Mouse (Mus musculus): ENCODE measurements around the gene Car4. TPM values are rescaled to one million over a fixed set of nuclear protein-coding genes. Genes with fewer than 3 reads are reported as not detected.

Gene Car4
- 26.3 and 58.9 TPM in 2 replicates for polyA plus RNA-seq (2012; ENCODE audit: insufficient read depth, insufficient read length, missing spikeins)

DNA sequence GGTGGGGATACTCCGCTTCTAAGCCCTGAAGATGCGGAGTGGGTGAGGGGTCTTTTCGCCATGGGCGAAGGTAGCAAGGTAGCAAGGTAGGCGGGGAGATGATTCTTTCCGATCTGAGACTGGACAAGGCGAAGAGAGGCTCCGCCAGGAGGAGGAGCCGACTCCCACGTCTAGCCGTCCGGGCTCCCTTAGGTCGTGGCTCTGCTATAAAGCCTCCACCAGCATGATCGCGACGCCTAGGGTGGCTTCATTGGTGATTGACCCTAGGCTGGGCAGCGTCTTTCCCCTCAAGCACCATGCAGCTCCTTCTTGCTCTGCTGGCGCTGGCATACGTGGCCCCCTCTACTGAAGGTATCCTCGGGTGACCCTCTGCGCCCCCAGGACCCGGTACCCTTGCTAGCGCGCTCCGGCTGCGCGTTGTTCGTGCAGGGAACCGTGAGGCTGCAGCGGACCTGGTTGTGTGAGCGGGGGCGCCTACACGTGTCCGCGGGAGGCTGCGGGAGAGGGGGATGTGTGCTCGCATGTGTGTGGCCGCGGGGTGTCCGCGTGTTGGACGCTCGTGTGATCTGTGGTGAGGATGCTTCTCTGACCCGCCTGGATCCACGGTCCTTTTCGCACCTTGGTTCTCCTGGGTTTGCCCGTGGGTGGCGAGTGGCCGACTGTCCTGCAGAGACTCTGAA lies at the start of gene Car4:
Gene Car4 (plus strand): TSS at position 196 of the 680 bp plus-strand sequence.
- H3K4me1 ChIP-seq (ENCODE audit: control insufficient read depth, insufficient read depth, insufficient read length, low read length): peaks cover 2% of the 10 kb centered on the region; the same call in 1 of the 2 replicates
- H3K27ac ChIP-seq (replicated peaks; ENCODE audit: low read depth, low read length): peak within 1 kb of the TSS; percentile 70
- H3K4me3 ChIP-seq (ENCODE audit: insufficient read depth, low read depth, low read length): peak within 1 kb of the TSS; percentile 80

- Histone ChIP-seq H3K4me1 (ENCODE audit: control insufficient read depth, insufficient read depth, insufficient read length, low read length) (no peaks in the 10 kb centered on the region), H3K4me3 (ENCODE audit: insufficient read depth, low read depth, low read length) (no peak overlapping the region)
Observed at GRCm38 (mm10) chr11:84908480-84908879, 49.1 kb upstream of the Car4 start.

GRCm38 (mm10) chr11:84910411-84910810 lies 47.2 kb upstream of the Car4 start:
- no peak overlapping the region for H3K4me3 ChIP-seq (ENCODE audit: insufficient read depth, low read depth, low read length)
- H3K27ac ChIP-seq (replicated peaks; ENCODE audit: low read depth, low read length): no peak overlapping the region
- peaks cover 2% of the 10 kb centered on the region; the same call in 1 of the 2 replicates for H3K4me1 ChIP-seq (ENCODE audit: control insufficient read depth, insufficient read depth, insufficient read length, low read length)

More at GRCm38 (mm10) chr11:84908480-84908879, 49.1 kb upstream of the Car4 start:
- H3K27ac ChIP-seq (replicated peaks; ENCODE audit: low read depth, low read length): no peak overlapping the region

DNA sequence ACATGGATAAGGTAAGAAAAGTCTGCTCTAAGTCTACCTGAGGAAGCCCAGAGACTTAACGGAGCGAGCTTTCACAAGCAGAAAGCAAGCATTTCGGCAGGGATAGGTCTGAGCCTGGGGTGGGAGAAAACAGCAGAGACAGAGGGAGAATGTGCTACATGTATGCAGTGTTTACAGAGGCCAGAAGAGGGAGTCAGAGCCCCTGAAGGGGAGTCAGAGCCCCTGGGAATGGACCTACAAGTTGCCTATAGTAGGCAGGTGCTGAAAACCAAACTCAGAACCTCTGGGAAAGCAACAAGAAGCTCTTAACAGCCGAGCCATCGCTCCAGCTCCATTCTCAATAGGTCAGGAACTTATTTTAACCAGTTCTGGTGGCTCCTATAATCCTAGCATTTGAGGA lies 42.9 kb upstream of the Car4 start:
- Histone ChIP-seq H3K4me3 (ENCODE audit: insufficient read depth, low read depth, low read length) (no peak overlapping the region), H3K4me1 (ENCODE audit: control insufficient read depth, insufficient read depth, insufficient read length, low read length) (peaks cover 2% of the 10 kb centered on the region; the same call in 1 of the 2 replicates), H3K27ac (replicated peaks; ENCODE audit: low read depth, low read length) (no peak overlapping the region)

GRCm38 (mm10) chr11:84916053-84916702 lies 41.4 kb upstream of the Car4 start, which contains the start of gene Znhit3:
Znhit3 (minus strand) TSS chr11:84916366.
- H3K4me1 ChIP-seq (ENCODE audit: control insufficient read depth, insufficient read depth, insufficient read length, low read length): peaks cover 2% of the 10 kb centered on the region; the same call in 1 of the 2 replicates
- peak within 1 kb of the TSS; percentile 96 for H3K4me3 ChIP-seq (ENCODE audit: insufficient read depth, low read depth, low read length)
- no peak within 1 kb of the TSS for H3K27ac ChIP-seq (replicated peaks; ENCODE audit: low read depth, low read length)

DNA sequence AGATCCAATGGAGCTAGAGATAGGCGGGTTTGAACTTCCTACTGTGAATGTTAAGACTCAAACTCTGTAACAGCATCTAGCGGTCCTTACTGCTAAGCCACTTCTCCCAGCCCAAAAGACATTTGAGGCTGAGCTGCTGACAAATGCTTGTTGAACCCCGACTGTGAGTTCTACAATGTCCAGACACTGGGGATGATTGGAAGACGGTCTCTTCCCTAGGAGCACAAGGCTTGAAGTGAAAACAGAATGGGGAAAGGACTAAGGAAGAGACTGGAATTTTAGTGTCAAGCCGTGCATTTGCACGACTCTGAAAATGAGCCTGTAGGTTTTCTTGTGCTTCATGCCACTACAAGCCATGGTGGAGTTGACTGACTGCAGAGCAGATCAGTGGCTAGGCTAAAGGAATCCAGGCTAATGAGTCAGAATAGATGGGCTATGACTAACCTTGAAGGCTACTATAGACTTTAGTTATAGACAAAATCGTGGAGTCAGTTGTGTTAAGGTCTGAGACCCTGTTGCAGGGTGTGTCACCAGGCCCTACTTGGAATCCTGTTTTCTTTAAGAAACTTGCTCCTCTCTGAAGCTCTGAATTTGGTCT lies 40.8 kb upstream of the Car4 start:
- Histone ChIP-seq H3K4me3 (ENCODE audit: insufficient read depth, low read depth, low read length) (peak overlapping the region; percentile 96), H3K27ac (replicated peaks; ENCODE audit: low read depth, low read length) (no peak overlapping the region), H3K4me1 (ENCODE audit: control insufficient read depth, insufficient read depth, insufficient read length, low read length) (peaks cover 2% of the 10 kb centered on the region; the same call in 1 of the 2 replicates)

DNA sequence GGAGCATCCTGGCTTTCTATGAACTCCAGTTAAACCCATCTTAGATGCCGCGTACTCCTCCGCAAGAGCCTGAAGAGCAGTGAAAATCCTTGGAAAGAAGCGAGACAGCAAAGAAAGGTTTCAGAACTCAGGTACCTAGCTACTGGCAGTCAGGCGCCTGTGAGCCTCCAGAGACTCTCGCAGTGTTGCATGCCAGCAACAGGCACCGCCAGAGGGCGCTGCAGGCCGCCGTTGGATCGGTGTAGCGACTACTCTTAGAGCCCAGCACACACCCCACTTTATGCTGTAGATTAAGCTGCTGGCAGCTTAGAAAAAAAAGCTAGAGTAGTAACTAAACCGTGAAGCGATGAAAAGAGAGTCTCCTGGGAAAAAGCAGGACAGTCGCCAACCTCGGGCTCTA lies 39.2 kb upstream of the Car4 start:
- no peak overlapping the region for H3K27ac ChIP-seq (replicated peaks; ENCODE audit: low read depth, low read length)
- no peak overlapping the region for H3K4me3 ChIP-seq (ENCODE audit: insufficient read depth, low read depth, low read length)

DNA sequence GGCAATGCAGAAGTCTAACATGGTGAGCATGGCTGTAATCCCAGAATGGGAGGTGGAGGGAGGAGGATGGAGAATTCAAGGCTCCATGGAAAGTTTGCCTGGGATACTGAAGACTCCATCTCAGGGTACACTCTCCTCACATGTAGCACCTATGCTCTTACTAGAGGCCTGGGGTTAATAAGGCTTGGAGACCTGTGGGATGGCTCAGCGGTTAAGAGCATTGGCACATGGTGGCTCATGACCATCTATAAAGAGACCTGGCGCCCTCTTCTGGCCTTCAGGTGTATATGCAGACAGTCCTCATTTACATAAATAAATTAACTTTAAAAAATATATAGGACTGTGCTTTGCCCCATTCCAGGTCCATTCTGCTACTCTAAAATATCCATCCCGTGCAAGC lies 38.3 kb upstream of the Car4 start:
- H3K4me1 ChIP-seq (ENCODE audit: control insufficient read depth, insufficient read depth, insufficient read length, low read length): peaks cover 2% of the 10 kb centered on the region; the same call in 1 of the 2 replicates
- H3K27ac ChIP-seq (replicated peaks; ENCODE audit: low read depth, low read length): no peak overlapping the region
- no peak overlapping the region for H3K4me3 ChIP-seq (ENCODE audit: insufficient read depth, low read depth, low read length)

More for the DNA sequence above, 39.2 kb upstream of the Car4 start:
- H3K4me1 ChIP-seq (ENCODE audit: control insufficient read depth, insufficient read depth, insufficient read length, low read length): peaks cover 2% of the 10 kb centered on the region; the same call in 1 of the 2 replicates

DNA sequence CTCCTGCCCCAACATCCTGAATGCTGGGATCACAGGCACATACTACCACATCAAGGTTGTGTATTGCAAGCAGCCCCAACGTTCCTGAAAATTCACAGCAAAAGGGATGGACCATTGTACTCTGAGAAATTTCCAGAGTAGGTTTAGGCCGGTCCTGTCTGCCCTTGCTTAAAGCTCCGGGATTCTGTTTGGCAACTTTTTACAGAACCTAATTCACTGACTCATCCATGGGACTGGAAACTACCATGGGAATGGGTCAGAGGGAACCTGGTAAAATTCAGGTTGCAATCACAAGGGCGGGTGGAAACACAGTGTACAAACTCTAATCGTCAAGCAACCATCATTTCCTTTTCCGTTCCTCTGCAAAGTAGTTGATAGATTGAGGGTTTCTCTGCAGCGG lies 37.6 kb upstream of the Car4 start:
- Histone ChIP-seq H3K4me3 (ENCODE audit: insufficient read depth, low read depth, low read length) (no peak overlapping the region), H3K27ac (replicated peaks; ENCODE audit: low read depth, low read length) (no peak overlapping the region), H3K4me1 (ENCODE audit: control insufficient read depth, insufficient read depth, insufficient read length, low read length) (peaks cover 2% of the 10 kb centered on the region; the same call in 1 of the 2 replicates)

- Histone ChIP-seq H3K27ac (replicated peaks; ENCODE audit: low read depth, low read length) (no peak overlapping the region), H3K4me3 (ENCODE audit: insufficient read depth, low read depth, low read length) (no peak overlapping the region), H3K4me1 (ENCODE audit: control insufficient read depth, insufficient read depth, insufficient read length, low read length) (no peaks in the 10 kb centered on the region)
Observed at GRCm38 (mm10) chr11:84920981-84921380, 36.6 kb upstream of the Car4 start.

GRCm38 (mm10) chr11:84932261-84932660 lies 25.3 kb upstream of the Car4 start:
- no peaks in the 10 kb centered on the region for H3K4me1 ChIP-seq (ENCODE audit: control insufficient read depth, insufficient read depth, insufficient read length, low read length)

GRCm38 (mm10) chr11:84939508-84940053 lies 18.0 kb upstream of the Car4 start:
- H3K27ac ChIP-seq (replicated peaks; ENCODE audit: low read depth, low read length): no peak overlapping the region
- H3K4me3 ChIP-seq (ENCODE audit: insufficient read depth, low read depth, low read length): no peak overlapping the region
- peaks cover 2% of the 10 kb centered on the region; the same call in 1 of the 2 replicates for H3K4me1 ChIP-seq (ENCODE audit: control insufficient read depth, insufficient read depth, insufficient read length, low read length)

More at GRCm38 (mm10) chr11:84932261-84932660, 25.3 kb upstream of the Car4 start:
- no peak overlapping the region for H3K27ac ChIP-seq (replicated peaks; ENCODE audit: low read depth, low read length)
- H3K4me3 ChIP-seq (ENCODE audit: insufficient read depth, low read depth, low read length): no peak overlapping the region

DNA sequence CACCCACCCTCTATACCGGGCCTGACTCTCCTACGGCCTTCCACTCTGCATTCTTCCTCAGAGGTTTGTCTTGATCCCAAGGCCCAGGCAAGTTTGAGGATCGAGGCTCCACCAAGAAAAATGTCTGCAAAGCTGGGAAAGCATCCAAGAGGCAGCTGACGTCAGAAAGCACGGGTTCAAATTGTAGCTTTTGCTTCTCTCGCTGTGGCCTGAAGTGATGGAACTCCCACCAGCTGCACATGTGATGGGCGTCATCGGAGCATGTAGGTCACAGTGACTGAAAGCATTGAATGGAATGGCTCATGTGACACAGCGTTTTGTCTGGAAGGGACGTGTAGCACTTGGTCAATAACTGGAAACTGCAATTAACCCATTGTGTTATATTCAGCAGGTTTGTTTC lies 17.4 kb upstream of the Car4 start:
- Histone ChIP-seq H3K4me3 (ENCODE audit: insufficient read depth, low read depth, low read length) (no peak overlapping the region), H3K27ac (replicated peaks; ENCODE audit: low read depth, low read length) (no peak overlapping the region), H3K4me1 (ENCODE audit: control insufficient read depth, insufficient read depth, insufficient read length, low read length) (peaks cover 2% of the 10 kb centered on the region; the same call in 1 of the 2 replicates)

DNA sequence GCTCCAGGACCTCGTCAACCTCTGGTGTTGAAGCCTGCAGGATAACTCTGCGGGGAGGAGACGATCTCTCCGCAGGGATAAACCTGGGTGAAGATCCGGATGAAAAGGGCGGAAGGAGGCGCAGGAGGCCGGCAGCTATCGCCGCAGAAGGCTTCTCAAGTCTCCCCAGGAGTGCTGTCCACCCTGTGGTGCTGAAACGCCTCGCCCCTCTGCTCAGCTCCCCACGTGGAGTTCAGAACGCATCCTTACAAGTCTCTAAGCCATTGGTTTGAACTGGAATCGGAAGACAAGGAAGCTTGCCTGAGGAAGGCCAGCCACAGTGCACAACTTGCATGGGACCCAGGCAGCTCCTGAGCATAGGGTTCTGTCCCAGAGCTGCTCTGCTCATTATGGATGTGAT lies 13.6 kb upstream of the Car4 start:
- Histone ChIP-seq H3K4me3 (ENCODE audit: insufficient read depth, low read depth, low read length) (no peak overlapping the region), H3K27ac (replicated peaks; ENCODE audit: low read depth, low read length) (no peak overlapping the region), H3K4me1 (ENCODE audit: control insufficient read depth, insufficient read depth, insufficient read length, low read length) (peaks cover 2% of the 10 kb centered on the region; the same call in 1 of the 2 replicates)

Measured in brown adipose tissue, adult 24 weeks (tissue).